Mouse (Mus musculus) CH12.LX (cell line): ENCODE data around the gene Ccl7. TPM values are rescaled to one million over a fixed set of nuclear protein-coding genes. Genes with fewer than 3 reads are reported as not detected.

Experiments
- DNase-seq: peaks from one replicate; pipeline ENCODE4 v3.0.0-alpha.2; 2013; ENCODE audit errors: extremely low read depth
- H3K27ac ChIP-seq: 2 replicates; pipeline ENCODE4 v1.5.1; 2012; ENCODE audit warnings: low read depth, mild to moderate bottlenecking, control low read depth, moderate library complexity; ENCODE audit not compliant: insufficient read depth
- H3K27me3 ChIP-seq: replicated peaks from 2 replicates; pipeline ENCODE3; 2012; ENCODE audit warnings: inconsistent platforms
- H3K36me3 ChIP-seq, 2 experiments: replicated peaks in 1 of 2; 2 replicates each; pipeline versions ENCODE3 to v1.6.1; 2012; ENCODE audit warnings: inconsistent platforms in 1 of 2, low read length in 1 of 2, mild to moderate bottlenecking in 1 of 2, mixed read lengths in 1 of 2, moderate library complexity in 1 of 2; ENCODE audit not compliant: control insufficient read depth in 1 of 2, insufficient read depth in 1 of 2
- H3K4me1 ChIP-seq, 2 experiments: 2 replicates each; pipeline ENCODE4 v1.6.1; 2012; ENCODE audit warnings: inconsistent platforms in 1 of 2, moderate library complexity in 1 of 2; ENCODE audit not compliant: insufficient read depth in 2 of 2, control insufficient read depth in 1 of 2
- H3K4me2 ChIP-seq: 2 replicates; pipeline ENCODE4 v1.6.1; 2012; ENCODE audit warnings: low read depth, mild to moderate bottlenecking, control low read depth; ENCODE audit not compliant: poor library complexity, insufficient read depth, severe bottlenecking
- H3K4me3 ChIP-seq, 3 experiments: fragments of 150-350 bp in 1 of 3; sonication (generic) in 1 of 3; replicated peaks in 1 of 3; 2 replicates each; pipeline versions ENCODE3 to v1.5.1; 2011 to 2012; ENCODE audit warnings: low read depth in 2 of 3, low read length in 2 of 3, mild to moderate bottlenecking in 2 of 3, moderate library complexity in 2 of 3, control low read depth in 1 of 3, improper control_type of control experiment in 1 of 3, inconsistent platforms in 1 of 3, mixed read lengths in 1 of 3; ENCODE audit not compliant: poor library complexity in 1 of 3
- H3K79me2 ChIP-seq: replicated peaks from 2 replicates; pipeline ENCODE4 v1.6.1; 2012; ENCODE audit warnings: mild to moderate bottlenecking, moderate library complexity; ENCODE audit not compliant: control insufficient read depth, poor library complexity, insufficient read depth, severe bottlenecking; ENCODE audit errors: extremely low read depth
- H3K9ac ChIP-seq: 2 replicates; pipeline ENCODE4 v1.6.1; 2012; ENCODE audit warnings: low read depth, mild to moderate bottlenecking, control low read depth, moderate library complexity; ENCODE audit not compliant: insufficient read depth
- H3K9me3 ChIP-seq: replicated peaks from 2 replicates; pipeline ENCODE3; 2012; ENCODE audit warnings: low read length, inconsistent platforms, mixed read lengths
- BHLHE40 ChIP-seq: IDR thresholded peaks from 2 replicates; pipeline ENCODE4 v1.6.1; 2011; ENCODE audit warnings: mild to moderate bottlenecking, low read depth, low read length, improper control_type of control experiment
- CHD1 ChIP-seq: IDR thresholded peaks from 2 replicates; pipeline ENCODE4 v1.6.1; 2012; ENCODE audit warnings: low read depth, low read length, improper control_type of control experiment, inconsistent platforms
- CTCF ChIP-seq, 2 experiments: IDR thresholded peaks in 1 of 2; conservative IDR thresholded peaks in 1 of 2; 2 replicates each; pipeline ENCODE4 v1.5.1; 2011 to 2012; ENCODE audit warnings: low read depth in 2 of 2, low read length in 2 of 2, improper control_type of control experiment in 1 of 2, inconsistent platforms in 1 of 2, mild to moderate bottlenecking in 1 of 2, moderate library complexity in 1 of 2
- ETS1 ChIP-seq: conservative IDR thresholded peaks from 2 replicates; pipeline ENCODE4 v1.6.1; 2012; ENCODE audit warnings: low read depth, mild to moderate bottlenecking, inconsistent platforms, low read length, improper control_type of control experiment, moderate library complexity
- GABPA ChIP-seq: IDR thresholded peaks from 2 replicates; pipeline ENCODE4 v1.6.1; 2012; ENCODE audit warnings: low read depth, low read length, improper control_type of control experiment, inconsistent platforms; ENCODE audit not compliant: insufficient replicate concordance
- JUND ChIP-seq: conservative IDR thresholded peaks from 2 replicates; pipeline ENCODE4 v1.6.1; 2011; ENCODE audit warnings: low read depth, low read length, improper control_type of control experiment
- NELFE ChIP-seq: IDR thresholded peaks from 2 replicates; pipeline ENCODE4 v1.6.1; 2011; ENCODE audit warnings: low read depth, low read length, improper control_type of control experiment
- RAD21 ChIP-seq: IDR thresholded peaks from 2 replicates; pipeline ENCODE4 v1.6.1; 2011; ENCODE audit warnings: low read depth, mild to moderate bottlenecking, low read length, improper control_type of control experiment, moderate library complexity
- SMC3 ChIP-seq: IDR thresholded peaks from 2 replicates; pipeline ENCODE4 v1.6.1; 2011; ENCODE audit warnings: low read depth, low read length, improper control_type of control experiment
- USF1 ChIP-seq: IDR thresholded peaks from 2 replicates; pipeline ENCODE4 v1.6.1; 2014; ENCODE audit warnings: low read depth, mild to moderate bottlenecking, inconsistent platforms, low read length, improper control_type of control experiment
- ZC3H11A ChIP-seq: IDR thresholded peaks from 2 replicates; pipeline ENCODE4 v1.6.1; 2012; ENCODE audit warnings: low read depth, mild to moderate bottlenecking, inconsistent platforms, low read length, improper control_type of control experiment
- ZMIZ1 ChIP-seq: IDR thresholded peaks from 2 replicates; pipeline ENCODE4 v1.6.1; 2012; ENCODE audit warnings: low read depth, mild to moderate bottlenecking, inconsistent platforms, low read length, improper control_type of control experiment
- ZNF384 ChIP-seq: IDR thresholded peaks from 2 replicates; pipeline ENCODE4 v1.6.1; 2012; ENCODE audit warnings: low read depth, low read length, improper control_type of control experiment, inconsistent platforms
- dilution Hi-C: fragments of 300-500 bp; cut with MboI; formaldehyde crosslinking; loops from 2 replicates; pipeline ENCODE4 v1.14.3; 2020; ENCODE audit warnings: low sequenced_read_pairs; ENCODE audit not compliant: extremely low pct_unique_long_range_greater_than_20kb, extremely low pct_ligation_motif_present
- in situ Hi-C: fragments of 300-500 bp; cut with MboI; formaldehyde crosslinking; loops from 3 replicates; pipeline ENCODE4 v1.14.3; 2019; ENCODE audit warnings: low sequenced_read_pairs, low pct_ligation_motif_present, low pct_unique_long_range_greater_than_20kb, mixed read lengths
- polyA plus RNA-seq: library from polyadenylated mRNA; unstranded; fragments of >175 nt; gene quantifications from 2 replicates; pipeline ENCODE4 v1.2.1, GENCODE M21; 2012; ENCODE audit warnings: low read depth; ENCODE audit not compliant: insufficient read length
- total RNA-seq, 2 experiments: library from RNA; depleted of rRNA; stranded (reverse); fragments of 300-350 nt in 1 of 2; fragments of >200 nt in 1 of 2; gene quantifications; 2 replicates each; pipeline ENCODE4 v1.2.3; 2012 to 2014

Gene Ccl7
- 0.25 TPM in 1 of 2 replicates, not detected in the other for total RNA-seq (2012; rRNA removed)
- not detected in 2 replicates for total RNA-seq (2014; rRNA removed)
- not detected in 2 replicates for polyA plus RNA-seq

DNA sequence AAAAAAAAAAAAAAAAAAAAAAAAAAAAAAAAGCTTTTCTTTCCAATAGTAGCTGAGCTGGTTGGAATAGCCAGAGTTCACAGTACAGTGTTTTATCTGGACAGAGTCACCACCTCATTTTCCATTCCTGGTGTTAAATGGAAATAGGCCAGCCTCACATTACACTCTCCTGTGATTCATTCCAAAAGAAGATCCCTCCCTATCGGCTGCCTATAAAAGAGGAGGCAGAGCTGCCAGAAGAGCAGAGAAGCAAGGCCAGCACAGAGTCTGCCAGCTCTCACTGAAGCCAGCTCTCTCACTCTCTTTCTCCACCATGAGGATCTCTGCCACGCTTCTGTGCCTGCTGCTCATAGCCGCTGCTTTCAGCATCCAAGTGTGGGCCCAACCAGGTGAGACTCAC, at the start of gene Ccl7:
TSS of gene Ccl7 (plus strand) at position 242 of the 400 bp plus-strand sequence.
- Histone ChIP-seq H3K79me2 (no peaks in the 10 kb centered on the region), H3K9me3 (peaks cover 3% of the 10 kb centered on the region), H3K4me3 (no peak within 1 kb of the TSS), H3K27me3 (peaks cover 40% of the 10 kb centered on the region), H3K4me1 (peaks cover 6 to 7% of the 10 kb centered on the region in 2 experiments; a peak in 3 of 4 replicates), H3K9ac (no peak within 1 kb of the TSS)
- no peak for DNase-seq
- TF ChIP-seq RAD21 (no peak), ZNF384 (peak; percentile 26; the same call in 1 of the 2 replicates), BHLHE40 (no peak), CHD1 (no peak), ETS1 (no peak)
- TF ChIP-seq, all 38 proteins: peak for 1
- H3K27ac ChIP-seq: no peak within 1 kb of the TSS
- no peaks in the 10 kb centered on the region for H3K36me3 ChIP-seq
- dilution Hi-C loops (no loop called here), in situ Hi-C loops (no loop called here)
- no peak within 1 kb of the TSS for H3K4me2 ChIP-seq

DNA sequence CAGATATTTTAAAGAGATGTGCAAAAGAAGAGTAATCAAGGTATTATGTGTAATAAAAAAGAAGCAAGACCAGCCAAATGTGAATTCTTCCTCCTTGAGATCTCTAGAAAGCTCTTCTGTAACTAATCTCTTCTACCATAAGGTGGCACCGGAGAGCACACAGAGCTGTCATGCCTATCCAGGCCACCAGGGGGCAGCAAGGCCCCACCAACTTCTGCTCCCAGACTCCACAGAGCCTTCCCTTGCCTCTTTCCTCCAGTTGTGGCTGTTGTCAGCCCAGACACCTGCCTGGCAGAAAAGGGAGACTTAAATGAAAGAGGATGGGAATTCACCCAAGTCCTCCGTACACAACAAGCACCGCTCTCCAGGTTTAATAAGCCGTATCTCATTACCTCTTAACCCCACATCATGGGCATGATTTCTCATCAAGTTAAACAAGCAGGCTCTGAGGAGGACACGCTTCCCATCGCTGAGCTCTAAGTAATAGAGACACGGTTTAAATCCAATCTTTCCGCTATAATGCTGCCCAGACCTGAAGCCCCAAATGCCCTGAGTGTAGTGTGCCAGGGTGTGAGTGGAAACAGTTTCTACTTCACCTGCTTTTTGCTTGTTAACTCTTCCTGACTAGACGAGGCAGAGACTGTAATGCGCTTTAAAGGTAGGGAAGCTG, 49.2 kb upstream of the Ccl7 start:
- H3K79me2 ChIP-seq: no peaks in the 10 kb centered on the region
- TF ChIP-seq SMC3: peak; percentile 98
- no peak for TF ChIP-seq GABPA
- no peak for TF ChIP-seq ZMIZ1
- TF ChIP-seq NELFE: peak; percentile 93; the same call in 1 of the 2 replicates
- no peak for TF ChIP-seq JUND
- TF ChIP-seq CTCF (conservative IDR thresholded peaks at IDR 0.05 in 1 of 2, IDR thresholded peaks at IDR 0.05 in 1 of 2; ENCODE audit: low read depth in 2 of 2, low read length in 2 of 2): peak; percentile 99 to 100
- TF ChIP-seq ZC3H11A: peak; percentile 65
- TF ChIP-seq USF1: no peak
- peaks cover 52% of the 10 kb centered on the region for H3K27me3 ChIP-seq
- peaks cover 6% of the 10 kb centered on the region for H3K9me3 ChIP-seq
- peak; percentile 77 for DNase-seq
- H3K9ac ChIP-seq: no peak overlapping the region
- H3K36me3 ChIP-seq: no peaks in the 10 kb centered on the region
- no peak overlapping the region for H3K4me3 ChIP-seq
- dilution Hi-C loops: no loop called here
- no peaks in the 10 kb centered on the region; a peak in 1 of 4 replicates for H3K4me1 ChIP-seq
- in situ Hi-C loops: loop anchor here (5.0 kb wide), 1 partner anchor 181 kb away; no protein-coding TSS in a partner anchor
- H3K4me2 ChIP-seq: no peak overlapping the region
- H3K27ac ChIP-seq: no peak overlapping the region
